Mouse (Mus musculus): ENCODE results near the gene Tmem132b. TPM values are rescaled to one million over a fixed set of nuclear protein-coding genes. Genes with fewer than 3 reads are reported as not detected.

Tmem132b gene
- polyA plus RNA-seq, 1 experiment, result 0.36 TPM

GRCm38 (mm10) chr5:125533225-125533900 is 1.8 kb downstream of the Tmem132b start:
- H3K4me1 ChIP-seq (ENCODE audit: control insufficient read depth, insufficient read depth, insufficient read length, low read length), result no peaks in the 10 kb centered on the region

GRCm38 (mm10) chr5:125534168-125534610 is 2.6 kb downstream of the Tmem132b start:
- no peak overlapping the region for H3K4me3 ChIP-seq (ENCODE audit: insufficient read depth, low read depth, low read length)
- H3K4me1 ChIP-seq (ENCODE audit: control insufficient read depth, insufficient read depth, insufficient read length, low read length), result no peaks in the 10 kb centered on the region
- no peak overlapping the region for H3K27ac ChIP-seq (replicated peaks; ENCODE audit: low read depth, low read length)

More at GRCm38 (mm10) chr5:125533225-125533900, 1.8 kb downstream of the Tmem132b start:
- Histone ChIP-seq H3K27ac (replicated peaks; ENCODE audit: low read depth, low read length) (no peak overlapping the region), H3K4me3 (ENCODE audit: insufficient read depth, low read depth, low read length) (no peak overlapping the region)

DNA sequence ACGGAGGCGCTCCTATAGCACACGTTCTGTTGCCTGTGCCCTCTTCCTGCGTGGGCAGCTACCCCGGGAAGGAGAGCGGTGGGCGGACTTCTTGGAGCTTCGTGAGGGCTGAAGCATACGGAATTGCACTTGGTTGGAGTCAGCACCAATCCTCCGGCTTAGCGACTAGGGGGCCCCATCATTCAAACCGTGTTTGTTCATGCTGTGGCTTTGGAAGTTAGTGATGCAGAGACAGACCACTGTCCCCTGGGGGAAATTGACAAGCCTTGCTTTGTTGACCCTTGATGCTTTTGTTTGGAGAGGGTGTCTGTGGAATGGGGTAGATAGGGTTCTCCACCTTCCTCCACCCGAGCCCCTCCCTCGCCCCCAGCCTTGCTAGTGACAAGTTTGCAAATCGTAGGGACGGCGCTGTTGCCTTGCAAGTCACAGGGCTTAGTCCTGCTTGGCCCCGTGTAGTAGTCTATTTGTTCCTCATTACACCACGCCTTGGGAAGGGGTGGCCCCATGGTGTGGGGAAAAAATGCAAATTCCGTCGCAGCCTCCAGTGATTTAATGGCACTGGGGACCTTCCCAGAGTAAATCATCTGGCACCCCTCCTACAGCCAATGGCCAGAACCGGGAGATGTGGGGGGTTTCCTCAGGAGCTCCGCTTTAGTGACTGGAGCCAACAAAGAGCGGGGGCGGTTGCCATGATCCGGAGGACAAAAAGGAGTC is 3.2 kb downstream of the Tmem132b start:
- H3K4me1 ChIP-seq (ENCODE audit: control insufficient read depth, insufficient read depth, insufficient read length, low read length), result no peaks in the 10 kb centered on the region
- H3K4me3 ChIP-seq (ENCODE audit: insufficient read depth, low read depth, low read length), result no peak overlapping the region
- H3K27ac ChIP-seq (replicated peaks; ENCODE audit: low read depth, low read length), result no peak overlapping the region

DNA sequence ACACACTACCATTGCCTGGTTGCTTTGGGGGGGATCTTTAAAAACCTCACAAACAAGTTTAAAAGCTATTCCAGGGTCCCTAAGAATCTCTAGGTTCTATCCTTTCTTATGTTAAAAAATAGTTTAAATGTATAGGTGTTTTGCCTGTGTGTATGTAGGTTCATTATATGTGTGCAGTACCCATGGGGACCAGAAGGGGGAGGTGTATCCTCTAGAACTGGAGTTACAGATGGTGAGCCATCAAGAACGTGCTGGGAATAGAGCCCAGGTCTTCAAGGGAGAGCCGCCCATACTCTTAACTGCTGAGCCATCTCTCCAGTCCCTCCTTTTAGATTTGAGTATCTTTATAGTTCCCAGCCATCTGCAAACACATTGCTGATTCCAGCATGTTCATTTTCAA is 13.5 kb downstream of the Tmem132b start:
- H3K4me3 ChIP-seq (ENCODE audit: insufficient read depth, low read depth, low read length), result no peak overlapping the region

DNA sequence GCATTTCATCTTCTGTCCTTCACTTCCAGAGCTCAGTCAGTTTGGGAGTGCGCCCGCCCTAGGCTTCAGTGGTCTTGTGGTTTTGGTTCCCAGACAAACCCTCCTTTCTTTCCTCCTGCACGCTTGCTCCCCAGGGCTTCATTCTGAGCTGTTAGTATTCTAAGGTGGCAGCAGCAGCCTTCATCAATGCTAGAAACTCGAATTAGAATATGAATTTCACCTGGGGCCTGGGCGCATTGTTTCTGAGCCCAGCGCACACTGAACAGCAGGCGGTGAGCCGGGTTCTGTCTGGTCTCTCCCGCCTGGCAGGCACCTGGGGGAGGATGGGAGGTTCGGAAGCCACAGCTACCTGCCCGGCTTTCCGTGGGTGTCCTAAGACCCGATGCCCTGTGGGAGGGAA is 14.7 kb downstream of the Tmem132b start:
- no peak overlapping the region for H3K27ac ChIP-seq (replicated peaks; ENCODE audit: low read depth, low read length)
- H3K4me3 ChIP-seq (ENCODE audit: insufficient read depth, low read depth, low read length), result no peak overlapping the region
- no peaks in the 10 kb centered on the region for H3K4me1 ChIP-seq (ENCODE audit: control insufficient read depth, insufficient read depth, insufficient read length, low read length)

More for the DNA sequence above, 13.5 kb downstream of the Tmem132b start:
- Histone ChIP-seq H3K27ac (replicated peaks; ENCODE audit: low read depth, low read length) (no peak overlapping the region), H3K4me1 (ENCODE audit: control insufficient read depth, insufficient read depth, insufficient read length, low read length) (no peaks in the 10 kb centered on the region)

GRCm38 (mm10) chr5:125549750-125550489 is 18.3 kb downstream of the Tmem132b start:
- no peak overlapping the region for H3K27ac ChIP-seq (replicated peaks; ENCODE audit: low read depth, low read length)
- no peak overlapping the region for H3K4me3 ChIP-seq (ENCODE audit: insufficient read depth, low read depth, low read length)
- no peaks in the 10 kb centered on the region for H3K4me1 ChIP-seq (ENCODE audit: control insufficient read depth, insufficient read depth, insufficient read length, low read length)

- Histone ChIP-seq H3K4me1 (ENCODE audit: control insufficient read depth, insufficient read depth, insufficient read length, low read length) (no peaks in the 10 kb centered on the region), H3K27ac (replicated peaks; ENCODE audit: low read depth, low read length) (no peak overlapping the region), H3K4me3 (ENCODE audit: insufficient read depth, low read depth, low read length) (no peak overlapping the region)
These were observed 24.2 kb downstream of the Tmem132b start for GRCm38 (mm10) chr5:125555732-125556131.

DNA sequence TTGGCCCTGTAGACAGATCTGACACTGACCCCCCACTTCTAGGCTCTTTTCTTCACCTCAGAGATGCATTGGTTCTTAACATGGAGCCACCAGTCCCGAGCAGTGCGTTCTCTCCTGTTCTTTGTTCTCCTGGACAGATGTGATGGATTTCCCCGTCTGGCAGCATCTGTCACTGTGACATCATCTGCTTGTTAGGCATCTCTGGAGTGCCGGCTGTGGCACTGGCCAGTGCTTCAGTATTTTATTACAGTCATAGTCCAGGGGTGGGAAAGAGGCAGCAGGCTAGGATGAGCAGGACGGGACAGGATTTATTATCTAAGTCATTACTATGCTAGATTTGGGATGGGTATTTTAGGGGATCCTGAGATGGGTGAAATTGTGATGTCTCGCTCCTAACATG is 31.9 kb downstream of the Tmem132b start:
- no peak overlapping the region for H3K27ac ChIP-seq (replicated peaks; ENCODE audit: low read depth, low read length)
- H3K4me3 ChIP-seq (ENCODE audit: insufficient read depth, low read depth, low read length), result no peak overlapping the region
- H3K4me1 ChIP-seq (ENCODE audit: control insufficient read depth, insufficient read depth, insufficient read length, low read length), result peaks cover 4% of the 10 kb centered on the region; the same call in 1 of the 2 replicates

- Histone ChIP-seq H3K27ac (replicated peaks; ENCODE audit: low read depth, low read length) (no peak overlapping the region), H3K4me1 (ENCODE audit: control insufficient read depth, insufficient read depth, insufficient read length, low read length) (peaks cover 4% of the 10 kb centered on the region; the same call in 1 of the 2 replicates), H3K4me3 (ENCODE audit: insufficient read depth, low read depth, low read length) (no peak overlapping the region)
These were observed 34.2 kb downstream of the Tmem132b start for GRCm38 (mm10) chr5:125565725-125566124.

GRCm38 (mm10) chr5:125568457-125568856 is 36.9 kb downstream of the Tmem132b start:
- Histone ChIP-seq H3K4me1 (ENCODE audit: control insufficient read depth, insufficient read depth, insufficient read length, low read length) (peaks cover 4% of the 10 kb centered on the region; the same call in 1 of the 2 replicates), H3K27ac (replicated peaks; ENCODE audit: low read depth, low read length) (no peak overlapping the region), H3K4me3 (ENCODE audit: insufficient read depth, low read depth, low read length) (no peak overlapping the region)

- Histone ChIP-seq H3K4me1 (ENCODE audit: control insufficient read depth, insufficient read depth, insufficient read length, low read length) (0 out of 2 replicates have a peak, but pooled peaks cover under 1% of the 10 kb centered on the region), H3K4me3 (ENCODE audit: insufficient read depth, low read depth, low read length) (no peak overlapping the region), H3K27ac (replicated peaks; ENCODE audit: low read depth, low read length) (no peak overlapping the region)
These were observed 40.4 kb downstream of the Tmem132b start for GRCm38 (mm10) chr5:125572011-125572410.

DNA sequence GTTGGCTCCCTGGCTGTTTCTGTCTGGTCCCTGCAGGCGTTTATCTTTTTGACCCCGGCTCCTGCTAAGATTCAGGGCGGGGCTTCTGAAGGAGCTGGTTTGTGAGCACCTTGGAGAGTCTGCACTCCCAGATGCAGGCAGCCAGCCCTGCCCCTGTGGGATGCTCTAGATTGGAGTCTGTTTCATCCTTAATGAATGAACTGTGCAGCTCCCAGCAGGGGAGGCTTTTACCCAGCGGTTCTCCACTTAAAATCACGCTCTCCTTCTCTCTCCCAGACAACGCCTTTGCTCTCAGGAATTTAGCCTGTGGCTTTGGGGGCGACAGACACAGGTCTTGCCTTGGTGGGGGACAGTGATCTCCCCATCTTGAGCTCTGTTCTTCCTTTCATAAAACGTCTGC is 43.3 kb downstream of the Tmem132b start:
- Histone ChIP-seq H3K27ac (replicated peaks; ENCODE audit: low read depth, low read length) (no peak overlapping the region), H3K4me1 (ENCODE audit: control insufficient read depth, insufficient read depth, insufficient read length, low read length) (no peaks in the 10 kb centered on the region), H3K4me3 (ENCODE audit: insufficient read depth, low read depth, low read length) (no peak overlapping the region)

DNA sequence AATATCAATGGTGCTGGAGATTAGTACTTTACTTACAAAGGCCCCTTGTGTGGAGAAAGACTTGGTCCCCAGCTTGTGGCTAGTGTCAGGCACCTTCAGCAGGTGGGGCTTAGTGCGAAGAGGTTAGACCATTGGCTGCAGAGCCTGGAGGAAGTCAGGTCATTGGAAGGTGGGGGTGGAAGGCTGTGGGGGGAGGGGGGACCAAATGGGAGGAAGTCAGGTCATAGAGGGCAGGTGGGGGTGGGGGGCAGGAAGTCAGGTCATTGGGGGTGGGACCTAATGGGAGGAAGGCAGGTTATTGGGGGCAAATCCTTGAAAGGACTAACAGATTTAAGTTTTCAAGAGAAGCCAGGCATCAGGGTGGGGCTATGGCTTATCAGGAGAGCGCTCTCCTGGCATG is 44.3 kb downstream of the Tmem132b start:
- Histone ChIP-seq H3K27ac (replicated peaks; ENCODE audit: low read depth, low read length) (no peak overlapping the region), H3K4me3 (ENCODE audit: insufficient read depth, low read depth, low read length) (no peak overlapping the region), H3K4me1 (ENCODE audit: control insufficient read depth, insufficient read depth, insufficient read length, low read length) (no peaks in the 10 kb centered on the region)

- Histone ChIP-seq H3K27ac (replicated peaks; ENCODE audit: low read depth, low read length) (no peak overlapping the region), H3K4me3 (ENCODE audit: insufficient read depth, low read depth, low read length) (no peak overlapping the region), H3K4me1 (ENCODE audit: control insufficient read depth, insufficient read depth, insufficient read length, low read length) (no peaks in the 10 kb centered on the region)
These were observed 47.1 kb downstream of the Tmem132b start for GRCm38 (mm10) chr5:125578661-125579060.

- H3K4me3 ChIP-seq (ENCODE audit: insufficient read depth, low read depth, low read length), result no peak overlapping the region
- no peaks in the 10 kb centered on the region for H3K4me1 ChIP-seq (ENCODE audit: control insufficient read depth, insufficient read depth, insufficient read length, low read length)
- H3K27ac ChIP-seq (replicated peaks; ENCODE audit: low read depth, low read length), result no peak overlapping the region
These were observed 47.6 kb downstream of the Tmem132b start for GRCm38 (mm10) chr5:125579153-125579552.

Data from brown adipose tissue, adult 24 weeks (tissue).